Mouse (Mus musculus) midbrain, postnatal 0 days (tissue): ENCODE data around the gene Gnb1l. TPM values are rescaled to one million over a fixed set of nuclear protein-coding genes. Genes with fewer than 3 reads are reported as not detected.

ENCODE experiments used
- ATAC-seq: fragments of 200-750 bp; cut with Nextera tagmentation; 2 replicates; pipeline ENCODE4 v1.8.0; 2017; ENCODE audit warnings: moderate number of reproducible peaks, mild to moderate bottlenecking, moderate TSS enrichment, moderate library complexity; ENCODE audit not compliant: low FRiP score
- DNase-seq: peaks from one replicate; pipeline ENCODE4 v3.0.0-alpha.2; 2015; ENCODE audit warnings: low spot score
- H3K27ac ChIP-seq: fragments of 300-500 bp; sonication (generic); 2 replicates; pipeline ENCODE4 v1.5.1; 2014; ENCODE audit warnings: low read depth, mild to moderate bottlenecking, low read length, mixed read lengths
- H3K27me3 ChIP-seq: fragments of 300-500 bp; sonication (generic); 2 replicates; pipeline ENCODE4 v1.6.1; 2014; ENCODE audit warnings: low read length, control low read depth, mixed read lengths; ENCODE audit not compliant: insufficient read depth
- H3K36me3 ChIP-seq: fragments of 300-500 bp; sonication (generic); 2 replicates; pipeline ENCODE4 v1.6.1; 2014; ENCODE audit warnings: low read length, control low read depth, mixed read lengths; ENCODE audit not compliant: insufficient read depth
- H3K4me1 ChIP-seq: fragments of 300-500 bp; sonication (generic); 2 replicates; pipeline ENCODE4 v1.6.1; 2014; ENCODE audit warnings: mild to moderate bottlenecking, control low read depth, antibody characterized with exemption, low read length, mixed read lengths; ENCODE audit not compliant: insufficient read depth
- H3K4me2 ChIP-seq: fragments of 300-500 bp; sonication (generic); 2 replicates; pipeline ENCODE4 v1.6.1; 2014; ENCODE audit warnings: low read depth, mild to moderate bottlenecking, low read length, mixed read lengths; ENCODE audit not compliant: poor library complexity, severe bottlenecking
- H3K4me3 ChIP-seq: fragments of 300-500 bp; sonication (generic); 2 replicates; pipeline ENCODE4 v1.5.1; 2014; ENCODE audit warnings: low read depth, mild to moderate bottlenecking, low read length, moderate library complexity
- H3K9ac ChIP-seq: fragments of 300-500 bp; sonication (generic); replicated peaks from 2 replicates; pipeline ENCODE4 v1.6.1; 2014; ENCODE audit warnings: mild to moderate bottlenecking, low read length, moderate library complexity, mixed read lengths; ENCODE audit not compliant: poor library complexity, severe bottlenecking
- H3K9me3 ChIP-seq: fragments of 300-500 bp; sonication (generic); 2 replicates; pipeline ENCODE4 v1.6.1; 2016; ENCODE audit warnings: low read length, control low read depth
- CTCF ChIP-seq: IDR thresholded peaks from 2 replicates; pipeline ENCODE4 v1.5.1; 2016; ENCODE audit warnings: antibody characterized with exemption, mild to moderate bottlenecking
- WGBS: fragments of 180-500 bp; shearing (Covaris S2); extraction: QIAGEN DNeasy Blood & Tissue Kit; methylation state at CpG from one replicate; pipeline ENCODE4 v1.1.7; 2014; 5-methylcytosine and 5-hydroxymethylcytosine counted together
- polyA plus RNA-seq: library from polyadenylated mRNA; unstranded; fragments of >200 nt; fragmentation: Nextera tagmentation; extraction: Ambion mirVana; gene quantifications from 2 replicates; pipeline ENCODE4 v1.2.1, GENCODE M21; 2015
- total RNA-seq: library from RNA; depleted of rRNA; stranded (reverse); fragments of >200 nt; gene quantifications from 2 replicates; pipeline ENCODE4 v1.2.3, GENCODE M21; 2014

Gnb1l gene
- total and polyA plus RNA-seq, 2 experiments from 2014 or later = 12.4 to 20.5 TPM

- Histone ChIP-seq H3K27ac (peak overlapping the region; percentile 96), H3K4me1 (peaks cover 7% of the 10 kb centered on the region), H3K27me3 (no peaks in the 10 kb centered on the region), H3K36me3 (peaks cover 9% of the 10 kb centered on the region), H3K9me3 (no peaks in the 10 kb centered on the region), H3K4me3 (peak overlapping the region; percentile 76), H3K4me2 (peak overlapping the region; percentile 83), H3K9ac (peak overlapping the region; percentile 88)
- under 1% methylated on average over 24 of the region's 24 CpGs for WGBS
- TF ChIP-seq CTCF = no peak
- DNase-seq (no peak), ATAC-seq (no peak; the same call in 1 of the 2 replicates)
These were observed 483 bp downstream of the Gnb1l start for GRCm38 (mm10) chr16:18498996-18499395.

DNA sequence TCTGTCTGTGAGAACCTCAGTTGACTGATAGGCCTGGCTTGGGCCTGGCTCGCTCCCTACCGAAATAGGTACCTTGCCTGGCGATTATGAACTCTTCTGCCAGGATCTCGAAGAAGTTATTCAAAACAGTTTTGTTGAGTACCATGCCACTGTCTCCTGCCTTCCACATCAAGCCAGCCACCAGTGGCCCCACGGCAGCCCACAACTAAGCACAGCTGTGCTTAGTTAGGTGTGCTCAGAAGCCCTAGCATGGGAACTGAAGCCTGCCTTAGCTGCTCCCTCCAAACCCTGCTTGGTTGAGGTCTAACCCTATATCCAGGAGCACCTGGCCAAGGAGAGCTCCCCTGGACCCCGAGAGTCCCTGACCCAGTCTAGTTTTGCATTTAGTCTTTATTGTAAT, 3.0 kb downstream of the Gnb1l start:
- Histone ChIP-seq H3K4me1 (peaks cover 7% of the 10 kb centered on the region), H3K9me3 (no peaks in the 10 kb centered on the region), H3K9ac (no peak overlapping the region), H3K27ac (no peak overlapping the region), H3K36me3 (peaks cover 9% of the 10 kb centered on the region), H3K27me3 (no peaks in the 10 kb centered on the region), H3K4me2 (no peak overlapping the region), H3K4me3 (no peak overlapping the region)
- WGBS = 96% methylated on average over 6 of the region's 6 CpGs
- DNase-seq (no peak), ATAC-seq (no peak)
- no peak for TF ChIP-seq CTCF

DNA sequence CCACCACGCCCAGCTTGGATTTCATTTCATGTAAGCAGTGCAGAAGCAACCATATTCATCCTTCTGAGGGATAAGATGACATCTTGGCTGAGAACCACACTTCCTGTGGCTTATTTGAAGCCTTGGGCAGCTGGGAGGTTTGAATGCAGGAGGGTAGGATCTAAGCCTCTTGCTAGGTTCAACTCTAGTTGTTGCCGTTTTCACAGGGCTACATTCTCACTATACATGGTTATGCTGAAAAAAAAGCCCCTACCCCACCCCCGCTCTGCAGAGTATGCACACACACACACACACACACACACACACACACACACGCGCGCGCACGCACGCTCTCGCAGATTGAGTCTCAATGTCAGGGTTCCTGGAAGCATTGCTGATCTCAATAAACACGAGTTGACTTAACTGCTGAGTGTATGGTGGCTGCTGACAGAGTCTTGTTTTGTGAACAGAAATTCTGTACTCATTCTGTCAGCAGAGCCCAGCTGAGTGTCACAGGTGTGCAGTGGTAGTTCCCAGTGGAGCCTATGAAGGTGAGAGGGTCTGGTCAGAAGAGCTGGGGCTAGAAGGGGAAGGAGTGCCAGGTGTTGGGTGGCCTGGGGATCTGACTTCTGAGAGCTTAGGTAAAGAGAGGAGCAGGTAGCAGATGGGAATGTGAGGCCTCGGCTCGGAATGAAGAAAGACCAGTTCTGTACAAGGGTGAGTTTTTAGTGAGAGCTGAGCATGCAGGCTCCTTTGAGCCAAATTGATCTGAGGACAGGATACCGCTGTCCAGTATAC, 5.2 kb downstream of the Gnb1l start:
- Histone ChIP-seq H3K36me3 (peaks cover 9% of the 10 kb centered on the region), H3K27me3 (no peaks in the 10 kb centered on the region), H3K4me2 (no peak overlapping the region), H3K4me1 (peaks cover 7% of the 10 kb centered on the region), H3K9ac (no peak overlapping the region), H3K9me3 (no peaks in the 10 kb centered on the region), H3K27ac (no peak overlapping the region), H3K4me3 (no peak overlapping the region)
- no peak for TF ChIP-seq CTCF
- DNase-seq (no peak), ATAC-seq (no peak)
- 94% methylated on average over 14 of the region's 14 CpGs for WGBS

DNA sequence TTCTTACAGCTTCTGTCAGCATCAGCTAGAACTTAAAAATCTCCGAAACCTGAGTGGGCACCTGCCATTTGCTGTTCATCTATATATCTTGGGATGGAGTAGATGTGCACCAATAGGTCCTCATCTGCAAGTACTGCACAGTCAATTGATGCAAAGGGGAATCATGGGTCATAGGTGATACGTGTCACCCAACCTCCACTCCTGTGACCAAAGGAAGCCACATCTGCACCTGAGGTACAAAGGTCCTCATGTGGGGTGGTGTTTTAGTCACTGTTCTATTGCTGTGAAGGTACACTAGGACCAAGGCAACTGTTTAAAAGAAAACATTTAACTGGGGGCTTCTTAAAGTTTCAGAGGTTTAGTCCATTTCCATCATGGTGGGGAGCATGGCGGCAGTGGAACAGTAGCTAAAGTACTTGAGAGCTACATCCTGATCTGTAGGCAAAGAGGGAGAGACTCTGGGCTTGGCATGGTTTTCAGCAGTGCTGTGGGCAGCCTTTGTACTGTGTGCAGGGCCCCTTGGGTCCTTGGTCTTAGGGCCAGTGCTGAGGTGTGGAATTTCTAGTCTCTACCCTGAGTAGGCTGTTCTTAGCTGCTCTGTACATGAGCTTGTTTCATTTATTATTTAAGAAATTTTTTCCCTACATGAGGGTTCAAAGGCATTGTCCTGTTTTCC, 8.1 kb downstream of the Gnb1l start:
- H3K9ac ChIP-seq = no peak overlapping the region
- TF ChIP-seq CTCF = no peak
- H3K27ac ChIP-seq = no peak overlapping the region
- no peak overlapping the region for H3K4me3 ChIP-seq
- no peak overlapping the region for H3K4me2 ChIP-seq
- H3K4me1 ChIP-seq = no peaks in the 10 kb centered on the region
- 97% methylated on average over 3 of the region's 3 CpGs for WGBS
- no peak for ATAC-seq
- no peaks in the 10 kb centered on the region for H3K9me3 ChIP-seq
- no peaks in the 10 kb centered on the region for H3K36me3 ChIP-seq
- no peaks in the 10 kb centered on the region for H3K27me3 ChIP-seq
- no peak for DNase-seq

DNA sequence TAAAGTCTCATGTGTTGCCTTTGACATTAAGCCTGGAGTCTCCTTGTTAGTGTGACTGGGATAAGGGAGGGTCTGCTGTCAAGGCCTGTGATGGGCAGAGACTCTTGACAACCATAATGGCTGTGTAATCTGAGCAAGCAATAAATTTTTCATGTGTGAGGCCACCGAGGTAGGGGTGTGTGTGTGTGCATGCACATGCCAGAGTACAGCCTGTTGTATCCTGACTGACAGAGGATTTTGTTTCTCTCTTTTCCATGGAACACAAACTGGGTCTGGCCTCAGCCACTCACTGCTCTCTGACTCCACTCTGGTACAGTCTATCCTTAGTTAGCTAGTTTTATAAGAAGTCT, 8.7 kb downstream of the Gnb1l start:
- ATAC-seq (no peak), DNase-seq (no peak)
- Histone ChIP-seq H3K36me3 (no peaks in the 10 kb centered on the region), H3K27me3 (no peaks in the 10 kb centered on the region), H3K4me1 (no peaks in the 10 kb centered on the region), H3K4me3 (no peak overlapping the region), H3K9me3 (no peaks in the 10 kb centered on the region), H3K27ac (no peak overlapping the region), H3K9ac (no peak overlapping the region), H3K4me2 (no peak overlapping the region)
- no peak for TF ChIP-seq CTCF
- 62% methylated on average over 1 of the region's 1 CpGs for whole genome bisulfite sequencing

GRCm38 (mm10) chr16:18511741-18512140, 13.2 kb downstream of the Gnb1l start:
- H3K9me3 ChIP-seq = no peaks in the 10 kb centered on the region
- WGBS = 87% methylated on average over 5 of the region's 5 CpGs
- ATAC-seq (no peak), DNase-seq (no peak)
- H3K4me3 ChIP-seq = no peak overlapping the region
- H3K36me3 ChIP-seq = no peaks in the 10 kb centered on the region
- no peak overlapping the region for H3K27ac ChIP-seq
- H3K27me3 ChIP-seq = no peaks in the 10 kb centered on the region
- TF ChIP-seq CTCF = no peak
- no peaks in the 10 kb centered on the region for H3K4me1 ChIP-seq
- no peak overlapping the region for H3K9ac ChIP-seq
- no peak overlapping the region for H3K4me2 ChIP-seq
